Mouse (Mus musculus) lung, adult 2 months (tissue): ENCODE measurements around the gene Snrnp25.

ENCODE experiments used
- CTCF ChIP-seq: fragments of 200-500 bp; IDR thresholded peaks from 2 replicates; pipeline ENCODE4 v1.5.1; 2011; ENCODE audit warnings: mild to moderate bottlenecking, low read length, control low read depth; ENCODE audit not compliant: insufficient read depth
- POLR2A ChIP-seq: fragments of 200-500 bp; IDR thresholded peaks from 2 replicates; pipeline ENCODE4 v1.6.1; 2011; ENCODE audit warnings: low read depth, mild to moderate bottlenecking, control low read depth, low read length, borderline replicate concordance; ENCODE audit errors: extremely low read depth

GRCm38 (mm10) chr11:32244064-32244463 lies 38.8 kb downstream of the Snrnp25 start:
- TF ChIP-seq CTCF (no peak), POLR2A (no peak)
